Mouse (Mus musculus): ENCODE data around the gene Fer1l5.

DNA sequence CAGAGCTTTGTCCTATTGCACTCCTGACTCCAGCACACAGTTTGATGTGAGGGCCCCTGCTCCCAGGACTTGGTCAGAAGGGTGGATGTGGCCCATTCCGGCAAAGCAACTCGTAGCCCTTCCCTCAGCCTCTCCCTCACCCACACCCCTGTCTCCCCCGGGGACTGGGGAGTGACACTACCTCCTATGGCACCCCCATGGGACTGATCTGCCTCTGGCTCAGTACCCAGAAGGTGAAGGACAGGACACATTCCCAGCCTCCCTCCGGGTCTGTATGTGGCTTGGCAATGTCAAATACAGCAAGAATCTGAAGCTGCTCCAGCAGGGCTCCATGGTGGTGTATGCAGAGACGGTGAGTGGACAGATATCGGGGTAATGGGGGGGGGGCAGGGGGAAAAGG, 32.4 kb downstream of the Fer1l5 start:
- TF ChIP-seq EP300 (IDR thresholded peaks at IDR 0.05; ENCODE audit: insufficient read depth, low read depth, low read length) (no peak), CTCF (IDR thresholded peaks at IDR 0.05) (no peak), POLR2A (IDR thresholded peaks at IDR 0.05; ENCODE audit: insufficient read depth, low read depth, low read length) (no peak)
